Mouse (Mus musculus) ZHBTc4 (cell line): Measurements from ENCODE around the gene Nop9.

ENCODE experiments used
- DNase-seq: peaks from one replicate; pipeline ENCODE4 v3.0.0-alpha.2; 2011; ENCODE audit warnings: low read depth, low spot score

The Nop9 gene

DNA sequence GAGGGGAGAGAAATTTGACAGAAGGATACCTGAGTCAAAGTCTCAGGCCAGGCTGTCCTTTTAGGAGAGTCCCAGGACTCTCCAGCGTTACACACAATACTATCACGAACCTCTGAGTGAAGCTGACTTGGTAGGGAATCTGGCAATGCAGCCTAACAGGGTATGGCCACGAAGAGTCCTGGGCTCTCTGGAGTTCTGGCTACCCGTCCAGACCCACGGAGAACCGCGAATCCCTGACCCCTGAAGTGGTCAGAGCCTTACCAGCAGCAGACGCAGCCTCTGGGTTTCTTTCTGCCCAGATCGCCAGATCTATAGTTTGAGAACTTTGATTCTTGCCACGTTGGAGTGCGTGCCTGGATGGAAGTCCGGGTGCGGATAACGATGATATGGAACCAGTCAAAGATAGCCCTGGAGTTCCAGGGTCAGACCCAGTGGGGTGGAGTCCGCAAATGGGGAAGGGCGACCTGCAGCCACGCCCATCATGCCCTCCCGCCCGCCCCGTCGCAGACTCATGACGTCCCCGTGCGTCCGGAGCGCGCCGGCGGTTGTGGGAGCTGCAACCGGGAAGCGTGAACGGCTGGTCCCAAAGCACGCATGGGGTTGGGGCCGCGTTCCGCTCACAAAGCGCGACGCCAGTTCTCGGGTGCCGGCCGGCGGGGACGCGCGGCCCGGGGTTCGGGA is at the start of gene Nop9, which contains the start of gene Dhrs1:
Nop9 (plus strand) TSS at position 514 of the 681 bp plus-strand sequence.
Dhrs1 (minus strand) TSS at position 511 of the 681 bp plus-strand sequence.
- DNase-seq: peak; percentile 95

DNA sequence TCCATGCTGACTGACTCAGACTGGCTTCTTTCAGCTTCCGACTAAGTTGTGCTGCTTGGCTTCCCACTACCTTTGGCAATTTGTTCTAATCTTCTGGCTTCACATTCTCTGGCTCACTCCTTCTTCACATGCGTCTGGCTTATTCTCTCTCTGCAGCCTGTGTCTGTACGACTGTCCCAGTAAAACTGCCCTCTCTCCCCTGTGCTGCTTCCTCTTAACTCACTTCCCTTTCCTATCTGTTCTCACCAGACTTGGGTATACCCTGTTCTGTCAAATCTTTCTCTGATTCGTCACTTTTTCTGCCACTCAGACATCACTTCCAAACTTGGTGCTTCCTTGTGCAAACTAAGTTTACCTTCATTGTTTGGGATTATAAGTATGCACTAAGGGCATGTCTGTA is 48.3 kb upstream of the Nop9 start:
- no peak for DNase-seq

GRCm38 (mm10) chr14:55701131-55701530 is 44.4 kb upstream of the Nop9 start:
- no peak for DNase-seq

GRCm38 (mm10) chr14:55702761-55703160 is 42.7 kb upstream of the Nop9 start:
- DNase-seq: peak; percentile 76

GRCm38 (mm10) chr14:55706051-55706600 is 39.4 kb upstream of the Nop9 start:
- DNase-seq: no peak

DNA sequence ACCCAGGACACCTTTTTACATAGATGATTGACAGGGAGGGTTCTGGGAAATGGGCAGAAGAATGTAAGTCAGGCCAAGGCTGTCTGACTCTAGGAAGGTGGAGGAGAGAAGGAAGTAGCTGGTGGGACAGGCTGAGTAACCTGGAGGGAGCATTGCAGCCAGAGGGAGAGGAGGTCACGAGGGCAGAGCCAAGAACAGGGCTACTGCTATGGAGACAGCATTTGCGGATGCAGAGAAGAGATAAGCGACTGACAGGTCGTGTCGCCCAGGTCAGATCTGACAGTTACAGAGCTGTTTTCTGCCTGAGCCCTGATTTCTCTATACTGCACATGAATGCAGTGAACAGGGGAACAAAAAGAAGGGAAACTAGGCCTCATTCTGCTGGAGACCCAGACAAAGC is 38.1 kb upstream of the Nop9 start:
- no peak for DNase-seq

GRCm38 (mm10) chr14:55709509-55709908 is 36.0 kb upstream of the Nop9 start:
- DNase-seq: peak; percentile 94

- peak; percentile 63 for DNase-seq
Measured at GRCm38 (mm10) chr14:55711786-55712185, 33.7 kb upstream of the Nop9 start.

- DNase-seq: peak; percentile 72
Measured at GRCm38 (mm10) chr14:55713007-55713728, 32.3 kb upstream of the Nop9 start.

GRCm38 (mm10) chr14:55713729-55714122 is 31.8 kb upstream of the Nop9 start, which contains the start of gene Tgm1:
Gene Tgm1 (minus strand): TSS chr14:55713926.
- DNase-seq: no peak

GRCm38 (mm10) chr14:55714893-55715292 is 30.6 kb upstream of the Nop9 start:
- DNase-seq: peak; percentile 51

GRCm38 (mm10) chr14:55716271-55716670 is 29.2 kb upstream of the Nop9 start:
- DNase-seq: no peak

DNA sequence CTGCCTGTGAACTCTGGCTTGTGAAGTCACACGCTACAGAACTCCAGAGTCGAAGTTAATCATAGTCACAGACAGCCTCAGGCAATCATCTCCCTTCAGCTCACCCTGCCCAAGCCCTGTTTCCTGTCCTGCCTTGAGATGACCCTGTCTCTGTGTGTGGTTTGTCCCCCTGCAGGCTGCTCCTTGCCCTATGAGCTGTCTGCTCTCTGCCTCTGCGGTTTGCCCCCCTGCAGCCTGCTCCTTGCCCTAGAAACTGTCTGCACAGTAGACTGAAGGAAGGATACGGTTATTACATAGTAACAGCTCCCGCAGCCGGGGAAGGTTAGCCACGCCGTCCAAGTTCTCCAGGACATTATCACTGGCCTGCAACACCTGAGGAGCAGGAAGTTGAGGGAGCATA is 28.6 kb upstream of the Nop9 start:
- no peak for DNase-seq

DNA sequence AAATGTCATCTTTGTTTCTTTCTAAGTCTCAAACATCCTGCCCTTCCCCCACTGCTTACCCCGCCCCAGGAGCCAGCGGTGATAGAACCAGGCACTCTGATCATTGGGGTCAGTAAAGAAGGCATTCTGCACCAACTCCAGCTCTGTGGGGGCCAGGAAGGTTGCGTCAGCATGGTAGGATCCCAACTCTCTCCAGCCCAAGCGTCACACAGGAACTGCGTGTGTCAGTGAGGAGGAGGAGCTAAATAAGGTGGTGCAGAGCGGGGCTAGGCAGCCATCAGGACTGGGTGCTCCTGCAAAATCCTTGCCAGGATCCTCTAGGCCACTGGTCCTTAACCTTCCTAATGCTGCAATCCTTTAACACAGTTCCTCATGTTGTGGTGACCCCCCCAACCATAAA is 25.8 kb upstream of the Nop9 start:
- peak; percentile 33 for DNase-seq

DNA sequence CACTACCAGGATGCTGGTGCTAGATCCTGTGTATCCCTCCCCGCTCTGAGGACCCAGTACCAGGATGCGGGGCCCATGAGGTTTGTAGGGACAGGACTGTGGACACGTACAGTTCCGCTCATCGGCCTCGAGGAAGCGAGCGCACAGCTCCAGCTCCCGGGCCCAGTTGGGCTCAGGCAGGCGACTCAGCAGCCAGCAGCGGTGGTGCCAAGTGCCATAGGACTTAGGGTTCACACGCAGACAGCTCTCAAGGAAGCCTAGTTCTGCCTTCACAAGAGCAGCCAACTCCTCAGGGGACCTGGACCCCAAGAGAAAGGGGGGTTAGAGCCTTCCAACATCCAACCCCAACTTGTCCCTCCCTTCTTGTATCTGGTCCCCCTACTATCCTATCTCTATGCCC is 24.8 kb upstream of the Nop9 start:
- no peak for DNase-seq

DNA sequence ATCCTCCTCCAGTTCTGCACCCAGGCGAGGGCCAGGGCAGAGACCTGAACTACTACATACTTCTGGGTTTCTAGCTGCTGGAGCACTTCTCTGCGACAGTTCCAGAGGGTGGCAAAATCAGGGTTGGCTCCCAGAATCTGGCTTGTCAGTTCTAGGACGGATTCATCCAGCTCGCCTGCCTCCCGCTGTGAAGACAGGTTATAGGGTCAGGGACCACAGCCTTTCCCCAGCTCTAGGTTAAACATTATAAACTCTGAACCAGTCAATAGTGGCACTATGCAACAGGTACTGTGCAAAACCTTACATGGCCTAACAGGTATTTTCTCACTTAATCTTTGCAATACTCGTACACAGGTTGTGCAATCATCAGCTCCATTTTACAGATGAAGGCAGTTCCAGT is 24.4 kb upstream of the Nop9 start:
- no peak for DNase-seq

GRCm38 (mm10) chr14:55721700-55722437 is 23.6 kb upstream of the Nop9 start, which contains the start of gene Rabggta:
Gene Rabggta (minus strand): TSS chr14:55722263.
- DNase-seq: peak; percentile 98

DNA sequence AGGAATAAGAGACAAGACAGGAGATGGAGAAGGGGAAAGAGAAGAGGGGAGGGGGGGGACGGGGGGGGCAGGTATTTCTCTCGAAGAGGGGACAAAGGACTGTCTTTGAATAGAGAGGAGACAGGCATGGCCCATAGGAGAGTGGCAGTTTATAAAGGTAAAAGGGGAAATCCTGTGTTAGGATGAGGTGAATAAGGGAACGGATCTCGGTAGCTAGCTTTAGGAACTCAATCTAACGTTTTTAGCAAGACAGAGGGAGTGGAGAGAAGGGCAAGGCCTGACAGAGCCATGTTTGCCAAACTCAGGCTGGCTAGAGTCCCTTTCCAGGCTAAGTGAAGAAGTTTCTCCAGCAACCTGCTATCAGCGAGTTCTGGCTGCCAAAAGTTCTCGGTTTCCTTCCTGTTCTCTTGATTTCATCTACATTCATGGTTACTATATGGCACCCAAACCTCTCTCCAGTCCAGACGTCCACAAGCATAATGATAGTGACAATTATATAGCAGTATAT is 23.0 kb upstream of the Nop9 start:
- DNase-seq: no peak

- no peak for DNase-seq
Measured at GRCm38 (mm10) chr14:55723433-55723832, 22.1 kb upstream of the Nop9 start.

DNA sequence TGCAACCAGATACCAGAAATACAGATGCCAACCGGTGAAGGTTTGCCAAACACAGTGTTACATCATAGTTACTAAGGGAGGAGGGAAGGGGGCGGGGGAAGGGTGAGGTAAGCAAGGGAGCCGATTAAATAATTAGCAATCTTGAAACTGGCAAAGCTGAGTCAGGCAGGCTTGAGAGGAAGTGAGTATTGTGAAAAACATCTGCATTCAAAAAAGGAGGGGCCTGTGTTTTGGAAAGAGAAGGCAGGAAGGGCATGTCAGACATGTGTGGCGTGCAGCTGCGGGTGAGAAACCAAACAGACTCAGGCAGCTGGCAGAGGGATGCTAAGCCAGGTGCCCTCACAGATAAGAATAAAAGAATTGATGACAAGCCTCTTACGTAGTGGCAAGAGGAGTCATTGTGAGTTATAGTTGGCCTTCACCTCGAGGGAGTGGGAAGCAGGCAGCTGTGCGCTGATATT is 21.1 kb upstream of the Nop9 start:
- DNase-seq: no peak

- no peak for DNase-seq
Measured at GRCm38 (mm10) chr14:55726261-55726660, 19.2 kb upstream of the Nop9 start.
